Mouse (Mus musculus): Measurements from ENCODE around the gene Arhgdib. TPM values are rescaled to one million over a fixed set of nuclear protein-coding genes. Genes with fewer than 3 reads are reported as not detected.
"Not testable (repeated sequence)": the region's sequence is repeated elsewhere in the genome, so short reads cannot be mapped to it uniquely, and the experiment has no call there.

Arhgdib gene
- polyA plus RNA-seq, 1 experiment from 2014 or later: 17.9 TPM

GRCm38 (mm10) chr6:136884766-136885165, 56.9 kb downstream of the Arhgdib start:
- not testable (repeated sequence) for H3K36me3 ChIP-seq (replicated peaks; ENCODE audit: control insufficient read depth, insufficient read depth); DNase-seq (ENCODE audit: low spot score); H3K27ac ChIP-seq; H3K27me3 ChIP-seq (ENCODE audit: control insufficient read depth, insufficient read depth, low read length); H3K9ac ChIP-seq; H3K4me3 ChIP-seq (replicated peaks; ENCODE audit: low read length); H3K4me2 ChIP-seq (replicated peaks); ATAC-seq (ENCODE audit: low FRiP score); H3K4me1 ChIP-seq (replicated peaks; ENCODE audit: control insufficient read depth, insufficient read depth, low read length); H3K9me3 ChIP-seq (ENCODE audit: control insufficient read depth, low read length)
- 54% methylated on average over 1 of the region's 1 CpGs for WGBS

DNA sequence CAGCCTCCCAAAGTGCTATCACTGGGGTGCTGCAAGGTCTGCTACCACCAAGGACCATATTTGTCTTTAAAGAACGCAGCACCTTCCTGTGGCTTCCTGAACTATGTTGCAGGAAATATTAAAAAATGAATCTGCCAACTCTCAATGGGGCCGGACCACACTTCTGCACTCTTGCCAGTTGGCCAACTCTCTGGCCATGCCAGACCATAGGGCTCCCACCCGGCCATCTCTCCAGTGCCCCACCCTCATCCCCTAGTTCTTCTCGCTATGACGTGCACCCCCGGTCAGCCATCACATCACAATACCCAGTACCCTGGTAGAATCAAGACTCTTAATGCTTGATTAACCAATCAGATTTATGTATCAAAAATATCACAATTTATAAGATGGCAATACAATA, 57.7 kb downstream of the Arhgdib start:
- no peak for DNase-seq (ENCODE audit: low spot score)
- Histone ChIP-seq H3K4me3 (replicated peaks; ENCODE audit: low read length) (no peak overlapping the region), H3K27me3 (ENCODE audit: control insufficient read depth, insufficient read depth, low read length) (no peaks in the 10 kb centered on the region), H3K36me3 (replicated peaks; ENCODE audit: control insufficient read depth, insufficient read depth) (no peaks in the 10 kb centered on the region), H3K9ac (no peak overlapping the region), H3K9me3 (ENCODE audit: control insufficient read depth, low read length) (no peaks in the 10 kb centered on the region), H3K27ac (no peak overlapping the region), H3K4me2 (replicated peaks) (no peak overlapping the region), H3K4me1 (replicated peaks; ENCODE audit: control insufficient read depth, insufficient read depth, low read length) (no peaks in the 10 kb centered on the region)
- ATAC-seq (ENCODE audit: low FRiP score): no peak
- WGBS: 95% methylated on average over 6 of the region's 6 CpGs

DNA sequence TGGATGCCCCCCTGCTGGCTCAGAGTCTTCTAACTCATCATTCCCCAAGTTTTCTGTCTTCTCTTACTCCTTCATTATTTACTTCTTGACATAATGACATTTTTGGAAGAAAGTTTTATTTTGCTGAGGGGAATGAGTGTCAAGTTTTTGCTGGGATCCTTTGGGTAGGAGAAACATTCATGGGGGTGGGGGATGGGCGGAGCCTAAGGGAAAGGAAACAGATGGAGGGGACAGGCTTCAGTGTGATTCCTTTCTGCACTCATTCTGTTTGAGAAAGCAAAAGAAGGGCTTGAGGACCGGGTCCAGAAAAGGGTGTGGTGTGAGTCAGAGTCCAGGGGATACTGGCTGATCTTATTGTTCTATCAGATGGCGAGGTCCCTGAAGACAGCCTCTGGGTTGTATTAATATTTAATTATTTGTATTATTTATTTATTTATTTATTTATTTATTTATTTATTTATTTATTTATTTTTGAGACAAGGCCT, 58.2 kb downstream of the Arhgdib start:
- Histone ChIP-seq H3K27ac (no peak overlapping the region), H3K4me1 (replicated peaks; ENCODE audit: control insufficient read depth, insufficient read depth, low read length) (no peaks in the 10 kb centered on the region), H3K36me3 (replicated peaks; ENCODE audit: control insufficient read depth, insufficient read depth) (no peaks in the 10 kb centered on the region), H3K27me3 (ENCODE audit: control insufficient read depth, insufficient read depth, low read length) (no peaks in the 10 kb centered on the region), H3K9me3 (ENCODE audit: control insufficient read depth, low read length) (no peaks in the 10 kb centered on the region), H3K4me3 (replicated peaks; ENCODE audit: low read length) (no peak overlapping the region), H3K4me2 (replicated peaks) (no peak overlapping the region), H3K9ac (no peak overlapping the region)
- 80% methylated on average over 3 of the region's 3 CpGs for WGBS
- DNase-seq (ENCODE audit: low spot score) (no peak), ATAC-seq (ENCODE audit: low FRiP score) (no peak)

- H3K4me3 ChIP-seq (replicated peaks; ENCODE audit: low read length): no peak overlapping the region
- DNase-seq (ENCODE audit: low spot score): no peak
- no peak overlapping the region for H3K27ac ChIP-seq
- no peak overlapping the region for H3K9ac ChIP-seq
- 81% methylated on average over 8 of the region's 8 CpGs for WGBS
- H3K36me3 ChIP-seq (replicated peaks; ENCODE audit: control insufficient read depth, insufficient read depth): no peaks in the 10 kb centered on the region
- ATAC-seq (ENCODE audit: low FRiP score): no peak
- no peaks in the 10 kb centered on the region for H3K4me1 ChIP-seq (replicated peaks; ENCODE audit: control insufficient read depth, insufficient read depth, low read length)
- no peaks in the 10 kb centered on the region for H3K27me3 ChIP-seq (ENCODE audit: control insufficient read depth, insufficient read depth, low read length)
- H3K4me2 ChIP-seq (replicated peaks): no peak overlapping the region
- no peaks in the 10 kb centered on the region for H3K9me3 ChIP-seq (ENCODE audit: control insufficient read depth, low read length)
These were observed 60.0 kb downstream of the Arhgdib start for GRCm38 (mm10) chr6:136881678-136882077.

- H3K4me2 ChIP-seq (replicated peaks): no peak within 1 kb of the TSS
- no peaks in the 10 kb centered on the region for H3K27me3 ChIP-seq (ENCODE audit: control insufficient read depth, insufficient read depth, low read length)
- no peak within 1 kb of the TSS for H3K9ac ChIP-seq
- no peak within 1 kb of the TSS for H3K4me3 ChIP-seq (replicated peaks; ENCODE audit: low read length)
- ATAC-seq (ENCODE audit: low FRiP score) (no peak), DNase-seq (ENCODE audit: low spot score) (no peak)
- H3K4me1 ChIP-seq (replicated peaks; ENCODE audit: control insufficient read depth, insufficient read depth, low read length): peaks cover 4% of the 10 kb centered on the region; the same call in 1 of the 2 replicates
- 58% methylated on average over 9 of the region's 9 CpGs for WGBS
- H3K27ac ChIP-seq: no peak within 1 kb of the TSS
- no peaks in the 10 kb centered on the region for H3K36me3 ChIP-seq (replicated peaks; ENCODE audit: control insufficient read depth, insufficient read depth)
- H3K9me3 ChIP-seq (ENCODE audit: control insufficient read depth, low read length): no peaks in the 10 kb centered on the region
These were observed 66.0 kb downstream of the Arhgdib start, which contains the start of gene Mgp for GRCm38 (mm10) chr6:136875670-136876069. Mgp (minus strand) TSS chr6:136875823.

GRCm38 (mm10) chr6:136874599-136874998, 67.1 kb downstream of the Arhgdib start:
- Histone ChIP-seq H3K4me1 (replicated peaks; ENCODE audit: control insufficient read depth, insufficient read depth, low read length) (peaks cover 4% of the 10 kb centered on the region; the same call in 1 of the 2 replicates), H3K27ac (no peak overlapping the region), H3K4me3 (replicated peaks; ENCODE audit: low read length) (no peak overlapping the region), H3K4me2 (replicated peaks) (no peak overlapping the region), H3K9ac (no peak overlapping the region), H3K36me3 (replicated peaks; ENCODE audit: control insufficient read depth, insufficient read depth) (no peaks in the 10 kb centered on the region), H3K27me3 (ENCODE audit: control insufficient read depth, insufficient read depth, low read length) (no peaks in the 10 kb centered on the region), H3K9me3 (ENCODE audit: control insufficient read depth, low read length) (no peaks in the 10 kb centered on the region)
- ATAC-seq (ENCODE audit: low FRiP score): no peak
- no peak for DNase-seq (ENCODE audit: low spot score)
- 43% methylated on average over 8 of the region's 8 CpGs for WGBS

Other genes with a start within 250 kb of the Arhgdib start
- 0.05 TPM in 2 replicates for gene Gucy2c, start 160.1 kb downstream of the Arhgdib start, polyA plus RNA-seq (2014; fragmentation: Nextera tagmentation; extraction: Ambion mirVana)
- gene Hist4h4, start 137.5 kb downstream of the Arhgdib start, polyA plus RNA-seq (2014; fragmentation: Nextera tagmentation; extraction: Ambion mirVana): 0.43 and 0.78 TPM in 2 replicates
- 93.6 and 112 TPM in 2 replicates for gene H2afj, start 133.7 kb downstream of the Arhgdib start, polyA plus RNA-seq (2014; fragmentation: Nextera tagmentation; extraction: Ambion mirVana)
- 1.4 and 2.0 TPM in 2 replicates for gene BC049715, start 114.3 kb downstream of the Arhgdib start, polyA plus RNA-seq (2014; fragmentation: Nextera tagmentation; extraction: Ambion mirVana)
- gene Wbp11, start 113.7 kb downstream of the Arhgdib start, polyA plus RNA-seq (2014; fragmentation: Nextera tagmentation; extraction: Ambion mirVana): 74.7 and 77.5 TPM in 2 replicates
- gene Smco3, start 106.4 kb downstream of the Arhgdib start, polyA plus RNA-seq (2014; fragmentation: Nextera tagmentation; extraction: Ambion mirVana): 1.8 and 1.9 TPM in 2 replicates
- gene Art4, start 84.2 kb downstream of the Arhgdib start, polyA plus RNA-seq (2014; fragmentation: Nextera tagmentation; extraction: Ambion mirVana): 0.10 and 0.21 TPM in 2 replicates
- gene Mgp, start 66.1 kb downstream of the Arhgdib start, polyA plus RNA-seq (2014; fragmentation: Nextera tagmentation; extraction: Ambion mirVana): 9.2 and 11.7 TPM in 2 replicates
- gene Erp27, start 19.7 kb downstream of the Arhgdib start, polyA plus RNA-seq (2014; fragmentation: Nextera tagmentation; extraction: Ambion mirVana): not detected in 2 replicates
- 0.03 and 0.48 TPM in 2 replicates for gene Pde6h, start 18.1 kb downstream of the Arhgdib start, polyA plus RNA-seq (2014; fragmentation: Nextera tagmentation; extraction: Ambion mirVana)
- 6.5 and 8.6 TPM in 2 replicates for gene Rerg, start 228.6 kb upstream of the Arhgdib start, polyA plus RNA-seq (2014; fragmentation: Nextera tagmentation; extraction: Ambion mirVana)

Measured in hindbrain, embryonic 14.5 days (tissue).